Mouse (Mus musculus) kidney, postnatal 0 days (tissue): ENCODE data around the gene Ntf3. TPM values are rescaled to one million over a fixed set of nuclear protein-coding genes. Genes with fewer than 3 reads are reported as not detected.

Experiments
- ATAC-seq: fragments of 200-750 bp; cut with Nextera tagmentation; replicated peaks from 2 replicates; pipeline ENCODE4 v1.8.0; 2017; ENCODE audit warnings: low read depth, moderate number of reproducible peaks, moderate TSS enrichment, moderate library complexity; ENCODE audit not compliant: low FRiP score
- DNase-seq: peaks from one replicate; pipeline ENCODE4 v3.0.0-alpha.2; 2016; ENCODE audit warnings: low spot score
- H3K27ac ChIP-seq: fragments of 300-500 bp; sonication (generic); 2 replicates; pipeline ENCODE4 v1.5.1; 2014; ENCODE audit warnings: mild to moderate bottlenecking
- H3K27me3 ChIP-seq: fragments of 300-500 bp; sonication (generic); 2 replicates; pipeline ENCODE4 v1.6.1; 2014; ENCODE audit warnings: low read length, mixed read lengths; ENCODE audit not compliant: insufficient read depth
- H3K36me3 ChIP-seq: fragments of 300-500 bp; sonication (generic); 2 replicates; pipeline ENCODE4 v1.6.1; 2014; ENCODE audit warnings: low read length, mixed read lengths; ENCODE audit not compliant: insufficient read depth
- H3K4me1 ChIP-seq: fragments of 300-500 bp; sonication (generic); replicated peaks from 2 replicates; pipeline ENCODE4 v1.6.1; 2014; ENCODE audit warnings: antibody characterized with exemption, low read length, mixed read lengths; ENCODE audit not compliant: insufficient read depth
- H3K4me2 ChIP-seq: fragments of 300-500 bp; sonication (generic); 2 replicates; pipeline ENCODE4 v1.6.1; 2014; ENCODE audit warnings: mild to moderate bottlenecking, low read length, moderate library complexity, mixed read lengths
- H3K4me3 ChIP-seq: fragments of 300-500 bp; sonication (generic); replicated peaks from 2 replicates; pipeline ENCODE4 v1.5.1; 2014; ENCODE audit warnings: low read depth, low read length
- H3K9ac ChIP-seq: fragments of 300-500 bp; sonication (generic); 2 replicates; pipeline ENCODE4 v1.6.1; 2014; ENCODE audit warnings: low read depth, low read length
- H3K9me3 ChIP-seq: fragments of 300-500 bp; sonication (generic); replicated peaks from 2 replicates; pipeline ENCODE4 v1.6.1; 2016; ENCODE audit warnings: low read length, inconsistent platforms, mixed read lengths
- CTCF ChIP-seq: IDR thresholded peaks from 2 replicates; pipeline ENCODE4 v1.5.1; 2016; ENCODE audit warnings: antibody characterized with exemption, low read depth, mild to moderate bottlenecking, moderate library complexity
- WGBS: fragments of 180-500 bp; shearing (Covaris S2); extraction: QIAGEN DNeasy Blood & Tissue Kit; methylation state at CpG from one replicate; pipeline ENCODE4 v1.1.7; 2014; 5-methylcytosine and 5-hydroxymethylcytosine counted together
- polyA plus RNA-seq: library from polyadenylated mRNA; unstranded; fragments of >200 nt; fragmentation: Nextera tagmentation; extraction: Ambion mirVana; gene quantifications from 2 replicates; pipeline ENCODE4 v1.2.1, GENCODE M21; 2015

Ntf3 gene
- polyA plus RNA-seq, 1 experiment from 2014 or later = 14.6 TPM

- Histone ChIP-seq H3K9me3 (no peaks in the 10 kb centered on the region), H3K36me3 (no peaks in the 10 kb centered on the region), H3K9ac (0 out of 2 replicates have a peak overlapping the region, but pooled peaks have one; percentile 60), H3K4me3 (peak overlapping the region; percentile 47), H3K4me1 (0 out of 2 replicates have a peak, but pooled peaks cover 27% of the 10 kb centered on the region), H3K27me3 (no peaks in the 10 kb centered on the region), H3K27ac (peak overlapping the region; percentile 32), H3K4me2 (peak overlapping the region; percentile 89)
- DNase-seq (peak; percentile 51), ATAC-seq (no peak)
- WGBS = 3% methylated on average over 9 of the region's 10 CpGs
- TF ChIP-seq CTCF = no peak
Observed at GRCm38 (mm10) chr6:126162351-126162758, 4.4 kb downstream of the Ntf3 start.

- no peak overlapping the region for H3K9ac ChIP-seq
- H3K36me3 ChIP-seq = no peaks in the 10 kb centered on the region
- no peaks in the 10 kb centered on the region for H3K9me3 ChIP-seq
- H3K4me3 ChIP-seq = peak overlapping the region; percentile 47
- no peaks in the 10 kb centered on the region for H3K27me3 ChIP-seq
- WGBS = 43% methylated on average over 8 of the region's 8 CpGs
- DNase-seq = peak; percentile 68
- no peak for ATAC-seq
- no peak overlapping the region for H3K27ac ChIP-seq
- H3K4me1 ChIP-seq = 0 out of 2 replicates have a peak, but pooled peaks cover 22% of the 10 kb centered on the region
- H3K4me2 ChIP-seq = peak overlapping the region; percentile 89
- peak; percentile 42; the same call in 1 of the 2 replicates for TF ChIP-seq CTCF
Observed at GRCm38 (mm10) chr6:126161571-126162340, 5.0 kb downstream of the Ntf3 start.

- 39% methylated on average over 5 of the region's 5 CpGs for WGBS
Observed at GRCm38 (mm10) chr6:126160067-126160411, 6.7 kb downstream of the Ntf3 start.

GRCm38 (mm10) chr6:126159279-126160066, 7.2 kb downstream of the Ntf3 start:
- no peak overlapping the region for H3K9ac ChIP-seq
- no peak overlapping the region for H3K4me3 ChIP-seq
- H3K4me2 ChIP-seq = peak overlapping the region; percentile 23
- DNase-seq = peak; percentile 87
- H3K27ac ChIP-seq = peak overlapping the region; percentile 25; the same call in 1 of the 2 replicates
- no peak for TF ChIP-seq CTCF
- 0 out of 2 replicates have a peak, but pooled peaks cover 22% of the 10 kb centered on the region for H3K4me1 ChIP-seq
- H3K9me3 ChIP-seq = no peaks in the 10 kb centered on the region
- no peaks in the 10 kb centered on the region for H3K36me3 ChIP-seq
- WGBS = 75% methylated on average over 13 of the region's 13 CpGs
- no peak for ATAC-seq
- no peaks in the 10 kb centered on the region for H3K27me3 ChIP-seq

More at GRCm38 (mm10) chr6:126160067-126160411, 6.7 kb downstream of the Ntf3 start:
- no peak for ATAC-seq
- peak overlapping the region; percentile 23 for H3K4me2 ChIP-seq
- H3K9ac ChIP-seq = no peak overlapping the region
- no peaks in the 10 kb centered on the region for H3K9me3 ChIP-seq
- H3K36me3 ChIP-seq = no peaks in the 10 kb centered on the region
- H3K27me3 ChIP-seq = no peaks in the 10 kb centered on the region
- H3K4me3 ChIP-seq = no peak overlapping the region
- peak overlapping the region; percentile 25; the same call in 1 of the 2 replicates for H3K27ac ChIP-seq
- no peak for TF ChIP-seq CTCF
- DNase-seq = peak; percentile 42
- 0 out of 2 replicates have a peak, but pooled peaks cover 22% of the 10 kb centered on the region for H3K4me1 ChIP-seq

GRCm38 (mm10) chr6:126155928-126156327, 10.8 kb downstream of the Ntf3 start:
- no peak overlapping the region for H3K4me3 ChIP-seq
- 67% methylated on average over 2 of the region's 2 CpGs for WGBS
- no peak for TF ChIP-seq CTCF
- H3K4me1 ChIP-seq = 0 out of 2 replicates have a peak, but pooled peaks cover 8% of the 10 kb centered on the region
- no peak overlapping the region for H3K27ac ChIP-seq
- H3K9ac ChIP-seq = no peak overlapping the region
- H3K36me3 ChIP-seq = no peaks in the 10 kb centered on the region
- ATAC-seq (no peak), DNase-seq (no peak)
- no peaks in the 10 kb centered on the region for H3K27me3 ChIP-seq
- no peak overlapping the region for H3K4me2 ChIP-seq
- no peaks in the 10 kb centered on the region for H3K9me3 ChIP-seq

- H3K36me3 ChIP-seq = no peaks in the 10 kb centered on the region
- H3K9me3 ChIP-seq = no peaks in the 10 kb centered on the region
- TF ChIP-seq CTCF = peak; percentile 94
- no peaks in the 10 kb centered on the region for H3K27me3 ChIP-seq
- DNase-seq = peak; percentile 94
- no peak overlapping the region for H3K9ac ChIP-seq
- WGBS = 40% methylated on average over 8 of the region's 8 CpGs
- no peak for ATAC-seq
- H3K4me3 ChIP-seq = no peak overlapping the region
- H3K27ac ChIP-seq = no peak overlapping the region
- H3K4me1 ChIP-seq = 0 out of 2 replicates have a peak, but pooled peaks cover 5% of the 10 kb centered on the region
- no peak overlapping the region for H3K4me2 ChIP-seq
Observed at GRCm38 (mm10) chr6:126154372-126154982, 12.2 kb downstream of the Ntf3 start.
